Mouse (Mus musculus): Measurements from ENCODE around the gene Cdkl3. TPM values are rescaled to one million over a fixed set of nuclear protein-coding genes. Genes with fewer than 3 reads are reported as not detected.

Cdkl3 gene
- polyA plus RNA-seq, 2 experiments: 0.75 to 0.81 TPM

DNA sequence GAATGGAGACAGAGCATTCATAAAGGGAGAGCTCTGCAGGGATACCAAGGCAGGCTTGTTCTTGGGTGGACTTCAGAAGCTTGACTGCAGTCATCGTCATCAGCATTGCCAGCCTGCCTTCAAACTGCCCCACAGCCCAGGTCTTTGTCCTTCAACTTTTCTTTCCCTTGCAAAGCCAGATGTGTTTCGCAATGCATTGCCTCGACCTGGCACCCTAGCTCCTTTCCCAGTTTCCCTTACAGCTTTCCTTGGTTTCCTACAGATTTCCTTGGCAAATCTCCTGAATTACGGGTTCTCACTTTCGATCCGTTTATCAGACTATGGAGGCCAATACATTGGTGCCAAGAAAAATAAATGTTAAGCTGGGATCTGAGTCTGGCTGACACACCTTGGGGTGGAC is 49.4 kb downstream of the Cdkl3 start:
- Histone ChIP-seq H3K4me3 (ENCODE audit: insufficient read depth in 1 of 2, low read depth in 2 of 2, low read length in 2 of 2) (no peak overlapping the region), H3K27me3 (ENCODE audit: control insufficient read depth, insufficient read depth, low read length) (no peaks in the 10 kb centered on the region), H3K9me3 (ENCODE audit: control insufficient read depth, low read length) (no peaks in the 10 kb centered on the region), H3K4me2 (ENCODE audit: low read depth) (no peak overlapping the region), H3K36me3 (replicated peaks; ENCODE audit: control insufficient read depth, insufficient read depth, low read depth) (no peaks in the 10 kb centered on the region), H3K9ac (replicated peaks) (no peak overlapping the region), H3K27ac (no peak overlapping the region), H3K4me1 (replicated peaks; ENCODE audit: control insufficient read depth in 2 of 2, insufficient read depth in 2 of 2, low read length in 1 of 2) (no peaks in the 10 kb centered on the region)
- no peak for ATAC-seq (ENCODE audit: insufficient read depth)
- DNase-seq (ENCODE audit: low read depth in 3 of 3, low spot score in 3 of 3): no peak
- WGBS (ENCODE audit: insufficient replicate concordance): 66% methylated on average over 6 of the region's 6 CpGs
- no peak for TF ChIP-seq EP300 (IDR thresholded peaks at IDR 0.05; ENCODE audit: low read depth)
- TF ChIP-seq CTCF (IDR thresholded peaks at IDR 0.05; ENCODE audit: low read depth): no peak

GRCm38 (mm10) chr11:52054728-52055127 is 50.7 kb downstream of the Cdkl3 start:
- no peak for ATAC-seq (ENCODE audit: insufficient read depth)
- H3K4me3 ChIP-seq (ENCODE audit: insufficient read depth in 1 of 2, low read depth in 2 of 2, low read length in 2 of 2): no peak overlapping the region
- no peaks in the 10 kb centered on the region for H3K27me3 ChIP-seq (ENCODE audit: control insufficient read depth, insufficient read depth, low read length)
- no peaks in the 10 kb centered on the region for H3K4me1 ChIP-seq (replicated peaks; ENCODE audit: control insufficient read depth in 2 of 2, insufficient read depth in 2 of 2, low read length in 1 of 2)
- no peak overlapping the region for H3K4me2 ChIP-seq (ENCODE audit: low read depth)
- TF ChIP-seq EP300 (IDR thresholded peaks at IDR 0.05; ENCODE audit: low read depth): no peak
- TF ChIP-seq CTCF (IDR thresholded peaks at IDR 0.05; ENCODE audit: low read depth): no peak
- H3K36me3 ChIP-seq (replicated peaks; ENCODE audit: control insufficient read depth, insufficient read depth, low read depth): no peaks in the 10 kb centered on the region
- no peaks in the 10 kb centered on the region for H3K9me3 ChIP-seq (ENCODE audit: control insufficient read depth, low read length)
- DNase-seq (ENCODE audit: low read depth in 3 of 3, low spot score in 3 of 3): no peak
- no peak overlapping the region for H3K9ac ChIP-seq (replicated peaks)
- no peak overlapping the region for H3K27ac ChIP-seq
- WGBS (ENCODE audit: insufficient replicate concordance): 60% methylated on average over 3 of the region's 3 CpGs

- Histone ChIP-seq H3K36me3 (replicated peaks; ENCODE audit: control insufficient read depth, insufficient read depth, low read depth) (no peaks in the 10 kb centered on the region), H3K27ac (no peak overlapping the region), H3K9me3 (ENCODE audit: control insufficient read depth, low read length) (no peaks in the 10 kb centered on the region), H3K4me3 (ENCODE audit: insufficient read depth in 1 of 2, low read depth in 2 of 2, low read length in 2 of 2) (no peak overlapping the region), H3K27me3 (ENCODE audit: control insufficient read depth, insufficient read depth, low read length) (no peaks in the 10 kb centered on the region), H3K4me1 (replicated peaks; ENCODE audit: control insufficient read depth in 2 of 2, insufficient read depth in 2 of 2, low read length in 1 of 2) (no peaks in the 10 kb centered on the region), H3K9ac (replicated peaks) (no peak overlapping the region), H3K4me2 (ENCODE audit: low read depth) (no peak overlapping the region)
- DNase-seq (ENCODE audit: low read depth in 3 of 3, low spot score in 3 of 3): no peak
- no peak for ATAC-seq (ENCODE audit: insufficient read depth)
- 43% methylated on average over 5 of the region's 5 CpGs for WGBS (ENCODE audit: insufficient replicate concordance)
- no peak for TF ChIP-seq CTCF (IDR thresholded peaks at IDR 0.05; ENCODE audit: low read depth)
- TF ChIP-seq EP300 (IDR thresholded peaks at IDR 0.05; ENCODE audit: low read depth): no peak
These were observed 52.2 kb downstream of the Cdkl3 start for GRCm38 (mm10) chr11:52056198-52056597.

DNA sequence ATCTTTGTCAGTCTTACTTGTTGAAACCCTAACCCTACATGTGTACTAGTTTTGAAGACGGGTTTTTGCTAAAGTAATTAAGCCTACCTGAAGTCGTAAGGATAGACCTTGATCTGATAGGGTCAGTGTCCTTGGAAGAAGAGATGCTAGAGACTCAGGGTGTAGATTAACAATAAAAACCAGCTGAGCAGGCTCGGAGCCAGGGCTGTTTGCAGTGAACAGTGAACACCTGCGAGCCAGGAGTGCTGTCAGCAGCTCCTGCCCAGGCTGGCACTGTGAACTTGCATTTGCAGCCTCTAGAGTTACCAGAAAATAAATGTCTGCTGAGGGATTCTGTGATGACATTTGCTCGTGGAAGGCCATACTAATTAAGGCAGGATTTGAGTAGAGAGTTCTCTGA is 55.0 kb downstream of the Cdkl3 start:
- H3K4me2 ChIP-seq (ENCODE audit: low read depth): no peak overlapping the region
- H3K36me3 ChIP-seq (replicated peaks; ENCODE audit: control insufficient read depth, insufficient read depth, low read depth): no peaks in the 10 kb centered on the region
- WGBS (ENCODE audit: insufficient replicate concordance): 53% methylated on average over 5 of the region's 5 CpGs
- H3K9ac ChIP-seq (replicated peaks): no peak overlapping the region
- no peak for ATAC-seq (ENCODE audit: insufficient read depth)
- no peak overlapping the region for H3K4me3 ChIP-seq (ENCODE audit: insufficient read depth in 1 of 2, low read depth in 2 of 2, low read length in 2 of 2)
- no peaks in the 10 kb centered on the region for H3K4me1 ChIP-seq (replicated peaks; ENCODE audit: control insufficient read depth in 2 of 2, insufficient read depth in 2 of 2, low read length in 1 of 2)
- no peak for TF ChIP-seq CTCF (IDR thresholded peaks at IDR 0.05; ENCODE audit: low read depth)
- TF ChIP-seq EP300 (IDR thresholded peaks at IDR 0.05; ENCODE audit: low read depth): no peak
- no peaks in the 10 kb centered on the region for H3K9me3 ChIP-seq (ENCODE audit: control insufficient read depth, low read length)
- DNase-seq (ENCODE audit: low read depth in 3 of 3, low spot score in 3 of 3): no peak
- H3K27ac ChIP-seq: no peak overlapping the region
- H3K27me3 ChIP-seq (ENCODE audit: control insufficient read depth, insufficient read depth, low read length): no peaks in the 10 kb centered on the region

GRCm38 (mm10) chr11:52060315-52060714 is 56.3 kb downstream of the Cdkl3 start:
- TF ChIP-seq CTCF (IDR thresholded peaks at IDR 0.05; ENCODE audit: low read depth): no peak
- no peak for TF ChIP-seq EP300 (IDR thresholded peaks at IDR 0.05; ENCODE audit: low read depth)
- Histone ChIP-seq H3K4me1 (replicated peaks; ENCODE audit: control insufficient read depth in 2 of 2, insufficient read depth in 2 of 2, low read length in 1 of 2) (no peaks in the 10 kb centered on the region), H3K4me3 (ENCODE audit: insufficient read depth in 1 of 2, low read depth in 2 of 2, low read length in 2 of 2) (no peak overlapping the region), H3K27ac (no peak overlapping the region), H3K27me3 (ENCODE audit: control insufficient read depth, insufficient read depth, low read length) (no peaks in the 10 kb centered on the region), H3K36me3 (replicated peaks; ENCODE audit: control insufficient read depth, insufficient read depth, low read depth) (no peaks in the 10 kb centered on the region), H3K4me2 (ENCODE audit: low read depth) (no peak overlapping the region), H3K9me3 (ENCODE audit: control insufficient read depth, low read length) (no peaks in the 10 kb centered on the region), H3K9ac (replicated peaks) (no peak overlapping the region)
- no peak for DNase-seq (ENCODE audit: low read depth in 3 of 3, low spot score in 3 of 3)
- WGBS (ENCODE audit: insufficient replicate concordance): 54% methylated on average over 4 of the region's 4 CpGs
- ATAC-seq (ENCODE audit: insufficient read depth): no peak

All from liver, embryonic 14.5 days (tissue).